Mouse (Mus musculus): ENCODE data around the gene Tead3. TPM values are rescaled to one million over a fixed set of nuclear protein-coding genes. Genes with fewer than 3 reads are reported as not detected.

The Tead3 gene
- polyA plus RNA-seq, 1 experiment from 2014 or later, result 5.2 TPM

- H3K4me3 ChIP-seq, result peak overlapping the region; percentile 85
- H3K9me3 ChIP-seq, result no peaks in the 10 kb centered on the region
- H3K4me1 ChIP-seq, result peaks cover 52% of the 10 kb centered on the region
- WGBS, result under 1% methylated on average over 29 of the region's 29 CpGs
- H3K36me3 ChIP-seq (replicated peaks), result no peaks in the 10 kb centered on the region
- peak overlapping the region; percentile 91 for H3K27ac ChIP-seq
- peak; percentile 51 for DNase-seq (ENCODE audit: extremely low spot score, low spot score)
- peaks cover 80% of the 10 kb centered on the region for H3K27me3 ChIP-seq (ENCODE audit: poor library complexity, severe bottlenecking)
Observed at GRCm38 (mm10) chr17:28351353-28351890, 805 bp upstream of the Tead3 start.

- H3K27me3 ChIP-seq (ENCODE audit: poor library complexity, severe bottlenecking), result peaks cover 82% of the 10 kb centered on the region
- H3K9me3 ChIP-seq, result no peaks in the 10 kb centered on the region
- H3K27ac ChIP-seq, result peak overlapping the region; percentile 91
- peak; percentile 63 for DNase-seq (ENCODE audit: extremely low spot score, low spot score)
- H3K4me3 ChIP-seq, result peak overlapping the region; percentile 85
- under 1% methylated on average over 54 of the region's 54 CpGs for WGBS
- no peaks in the 10 kb centered on the region for H3K36me3 ChIP-seq (replicated peaks)
- H3K4me1 ChIP-seq, result peaks cover 67% of the 10 kb centered on the region
Observed at GRCm38 (mm10) chr17:28349901-28350465, 634 bp downstream of the Tead3 start.

GRCm38 (mm10) chr17:28349264-28349880 is 1.2 kb downstream of the Tead3 start:
- H3K4me1 ChIP-seq, result peaks cover 73% of the 10 kb centered on the region
- H3K4me3 ChIP-seq, result peak overlapping the region; percentile 85
- no peaks in the 10 kb centered on the region for H3K36me3 ChIP-seq (replicated peaks)
- H3K27me3 ChIP-seq (ENCODE audit: poor library complexity, severe bottlenecking), result peaks cover 84% of the 10 kb centered on the region
- peak overlapping the region; percentile 91 for H3K27ac ChIP-seq
- no peaks in the 10 kb centered on the region for H3K9me3 ChIP-seq
- DNase-seq (ENCODE audit: extremely low spot score, low spot score), result no peak
- 11% methylated on average over 13 of the region's 13 CpGs for WGBS

GRCm38 (mm10) chr17:28348211-28348610 is 2.4 kb downstream of the Tead3 start:
- no peak for DNase-seq (ENCODE audit: extremely low spot score, low spot score)
- 52% methylated on average over 6 of the region's 6 CpGs for WGBS
- Histone ChIP-seq H3K4me3 (peak overlapping the region; percentile 85), H3K4me1 (peaks cover 84% of the 10 kb centered on the region), H3K27me3 (ENCODE audit: poor library complexity, severe bottlenecking) (peaks cover 75% of the 10 kb centered on the region), H3K27ac (0 out of 2 replicates have a peak overlapping the region, but pooled peaks have one; percentile 53), H3K9me3 (no peaks in the 10 kb centered on the region), H3K36me3 (replicated peaks) (no peaks in the 10 kb centered on the region)

GRCm38 (mm10) chr17:28347327-28347726 is 3.3 kb downstream of the Tead3 start:
- H3K4me1 ChIP-seq, result peaks cover 91% of the 10 kb centered on the region
- H3K4me3 ChIP-seq, result no peak overlapping the region
- no peak overlapping the region for H3K27ac ChIP-seq
- 84% methylated on average over 10 of the region's 10 CpGs for WGBS
- H3K9me3 ChIP-seq, result no peaks in the 10 kb centered on the region
- no peak for DNase-seq (ENCODE audit: extremely low spot score, low spot score)
- H3K36me3 ChIP-seq (replicated peaks), result no peaks in the 10 kb centered on the region
- peaks cover 73% of the 10 kb centered on the region for H3K27me3 ChIP-seq (ENCODE audit: poor library complexity, severe bottlenecking)

GRCm38 (mm10) chr17:28345882-28346281 is 4.7 kb downstream of the Tead3 start:
- 12% methylated on average over 10 of the region's 10 CpGs for WGBS
- Histone ChIP-seq H3K27me3 (ENCODE audit: poor library complexity, severe bottlenecking) (peaks cover 71% of the 10 kb centered on the region), H3K4me3 (peak overlapping the region; percentile 30), H3K4me1 (peaks cover 89% of the 10 kb centered on the region), H3K9me3 (no peaks in the 10 kb centered on the region), H3K36me3 (replicated peaks) (0 out of 2 replicates have a peak, but pooled peaks cover 4% of the 10 kb centered on the region), H3K27ac (peak overlapping the region; percentile 72)
- DNase-seq (ENCODE audit: extremely low spot score, low spot score), result no peak

- no peaks in the 10 kb centered on the region for H3K9me3 ChIP-seq
- peak overlapping the region; percentile 72 for H3K27ac ChIP-seq
- peaks cover 71% of the 10 kb centered on the region for H3K27me3 ChIP-seq (ENCODE audit: poor library complexity, severe bottlenecking)
- peaks cover 9% of the 10 kb centered on the region for H3K36me3 ChIP-seq (replicated peaks)
- 9% methylated on average over 8 of the region's 8 CpGs for WGBS
- DNase-seq (ENCODE audit: extremely low spot score, low spot score), result no peak
- peaks cover 92% of the 10 kb centered on the region for H3K4me1 ChIP-seq
- H3K4me3 ChIP-seq, result peak overlapping the region; percentile 30; the same call in 1 of the 2 replicates
Observed at GRCm38 (mm10) chr17:28345271-28345721, 5.3 kb downstream of the Tead3 start.

GRCm38 (mm10) chr17:28344670-28345069 is 5.9 kb downstream of the Tead3 start:
- H3K27ac ChIP-seq, result peak overlapping the region; percentile 72; the same call in 1 of the 2 replicates
- H3K36me3 ChIP-seq (replicated peaks), result peaks cover 16% of the 10 kb centered on the region
- no peaks in the 10 kb centered on the region for H3K9me3 ChIP-seq
- peaks cover 71% of the 10 kb centered on the region for H3K27me3 ChIP-seq (ENCODE audit: poor library complexity, severe bottlenecking)
- peaks cover 86% of the 10 kb centered on the region for H3K4me1 ChIP-seq
- 53% methylated on average over 3 of the region's 3 CpGs for WGBS
- DNase-seq (ENCODE audit: extremely low spot score, low spot score), result no peak
- H3K4me3 ChIP-seq, result 0 out of 2 replicates have a peak overlapping the region, but pooled peaks have one; percentile 30

GRCm38 (mm10) chr17:28344050-28344607 is 6.5 kb downstream of the Tead3 start:
- H3K27me3 ChIP-seq (ENCODE audit: poor library complexity, severe bottlenecking), result peaks cover 66% of the 10 kb centered on the region
- no peak for DNase-seq (ENCODE audit: extremely low spot score, low spot score)
- 31% methylated on average over 4 of the region's 4 CpGs for WGBS
- no peak overlapping the region for H3K4me3 ChIP-seq
- no peaks in the 10 kb centered on the region for H3K9me3 ChIP-seq
- peak overlapping the region; percentile 72; the same call in 1 of the 2 replicates for H3K27ac ChIP-seq
- peaks cover 81% of the 10 kb centered on the region for H3K4me1 ChIP-seq
- H3K36me3 ChIP-seq (replicated peaks), result peaks cover 21% of the 10 kb centered on the region

GRCm38 (mm10) chr17:28341091-28341490 is 9.5 kb downstream of the Tead3 start:
- H3K9me3 ChIP-seq, result no peaks in the 10 kb centered on the region
- H3K4me3 ChIP-seq, result peak overlapping the region; percentile 41
- peaks cover 53% of the 10 kb centered on the region for H3K4me1 ChIP-seq
- WGBS, result 9% methylated on average over 26 of the region's 26 CpGs
- H3K27ac ChIP-seq, result peak overlapping the region; percentile 57
- DNase-seq (ENCODE audit: extremely low spot score, low spot score), result peak; percentile 66
- H3K27me3 ChIP-seq (ENCODE audit: poor library complexity, severe bottlenecking), result peaks cover 37% of the 10 kb centered on the region
- H3K36me3 ChIP-seq (replicated peaks), result peaks cover 49% of the 10 kb centered on the region

GRCm38 (mm10) chr17:28340578-28340977 is 10.0 kb downstream of the Tead3 start:
- Histone ChIP-seq H3K4me1 (peaks cover 48% of the 10 kb centered on the region), H3K36me3 (replicated peaks) (peaks cover 54% of the 10 kb centered on the region), H3K9me3 (no peaks in the 10 kb centered on the region), H3K27me3 (ENCODE audit: poor library complexity, severe bottlenecking) (peaks cover 32% of the 10 kb centered on the region), H3K4me3 (no peak overlapping the region), H3K27ac (peak overlapping the region; percentile 57)
- no peak for DNase-seq (ENCODE audit: extremely low spot score, low spot score)
- WGBS, result 80% methylated on average over 7 of the region's 7 CpGs

- peaks cover 82% of the 10 kb centered on the region for H3K36me3 ChIP-seq (replicated peaks)
- 95% methylated on average over 7 of the region's 7 CpGs for WGBS
Observed at GRCm38 (mm10) chr17:28337547-28337946, 13.1 kb downstream of the Tead3 start.

GRCm38 (mm10) chr17:28335267-28335666 is 15.3 kb downstream of the Tead3 start:
- H3K27me3 ChIP-seq (ENCODE audit: poor library complexity, severe bottlenecking), result no peaks in the 10 kb centered on the region
- no peak overlapping the region for H3K4me3 ChIP-seq
- H3K4me1 ChIP-seq, result peaks cover 45% of the 10 kb centered on the region
- 80% methylated on average over 10 of the region's 10 CpGs for WGBS
- H3K9me3 ChIP-seq, result no peaks in the 10 kb centered on the region
- peaks cover 96% of the 10 kb centered on the region for H3K36me3 ChIP-seq (replicated peaks)
- no peak for DNase-seq (ENCODE audit: extremely low spot score, low spot score)
- no peak overlapping the region for H3K27ac ChIP-seq

More at GRCm38 (mm10) chr17:28337547-28337946, 13.1 kb downstream of the Tead3 start:
- peaks cover 13% of the 10 kb centered on the region for H3K27me3 ChIP-seq (ENCODE audit: poor library complexity, severe bottlenecking)
- DNase-seq (ENCODE audit: extremely low spot score, low spot score), result no peak
- H3K9me3 ChIP-seq, result no peaks in the 10 kb centered on the region
- H3K4me3 ChIP-seq, result no peak overlapping the region
- H3K4me1 ChIP-seq, result peaks cover 43% of the 10 kb centered on the region
- no peak overlapping the region for H3K27ac ChIP-seq

Data from forebrain, embryonic 10.5 days (tissue).